Mouse (Mus musculus): ENCODE data around the gene Gm9837. TPM values are rescaled to one million over a fixed set of nuclear protein-coding genes. Genes with fewer than 3 reads are reported as not detected.

The Gm9837 gene
- total RNA-seq, 1 experiment from 2014 or later, result not detected

- no peak for ATAC-seq (ENCODE audit: extremely low read depth, insufficient number of reproducible peaks, low FRiP score, poor library complexity, severe bottlenecking)
These were observed 19.1 kb upstream of the Gm9837 start for GRCm38 (mm10) chr11:53489421-53489820.

DNA sequence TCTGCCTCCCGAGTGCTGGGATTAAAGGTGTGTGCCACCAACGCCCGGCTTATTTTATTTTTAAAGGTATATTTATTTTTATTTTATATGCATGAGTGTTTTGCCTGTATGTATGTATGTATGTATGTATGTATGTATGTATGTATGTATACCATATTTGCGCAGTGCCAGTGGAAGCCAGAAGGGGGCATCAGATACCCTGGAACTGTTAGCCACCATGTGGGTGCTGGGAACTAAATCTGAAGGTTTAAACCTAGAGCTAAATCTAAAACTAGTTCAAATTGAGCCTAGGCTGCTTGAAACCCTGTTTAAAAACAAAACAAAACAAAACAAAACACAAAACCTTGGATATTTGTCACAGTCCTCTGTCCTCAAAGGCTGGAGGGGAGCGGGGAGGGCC, 18.7 kb upstream of the Gm9837 start:
- ATAC-seq (ENCODE audit: extremely low read depth, insufficient number of reproducible peaks, low FRiP score, poor library complexity, severe bottlenecking), result no peak

- ATAC-seq (ENCODE audit: extremely low read depth, insufficient number of reproducible peaks, low FRiP score, poor library complexity, severe bottlenecking), result no peak
These were observed 16.7 kb upstream of the Gm9837 start for GRCm38 (mm10) chr11:53486822-53487594.

- ATAC-seq (ENCODE audit: extremely low read depth, insufficient number of reproducible peaks, low FRiP score, poor library complexity, severe bottlenecking), result no peak
These were observed 16.1 kb upstream of the Gm9837 start for GRCm38 (mm10) chr11:53486351-53486750.

DNA sequence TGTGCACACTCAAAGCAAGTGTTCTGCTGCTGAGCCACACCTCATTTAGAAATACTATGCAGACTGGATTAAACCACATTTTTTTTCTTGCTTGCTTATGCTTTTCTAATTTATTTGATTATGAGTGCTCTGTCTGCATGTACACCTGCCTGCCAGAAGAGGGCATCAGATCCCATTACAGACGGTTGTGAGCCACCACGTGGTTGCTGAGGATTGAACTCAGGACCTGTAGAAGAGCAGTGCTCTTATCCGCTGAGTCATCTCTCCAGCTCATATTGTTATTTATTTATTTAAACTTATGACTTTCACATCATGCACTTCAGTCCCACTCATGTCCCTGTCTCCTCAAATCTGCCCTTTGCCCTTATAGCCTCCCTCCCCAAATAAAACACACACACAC, 15.4 kb upstream of the Gm9837 start:
- ATAC-seq (ENCODE audit: extremely low read depth, insufficient number of reproducible peaks, low FRiP score, poor library complexity, severe bottlenecking), result no peak

DNA sequence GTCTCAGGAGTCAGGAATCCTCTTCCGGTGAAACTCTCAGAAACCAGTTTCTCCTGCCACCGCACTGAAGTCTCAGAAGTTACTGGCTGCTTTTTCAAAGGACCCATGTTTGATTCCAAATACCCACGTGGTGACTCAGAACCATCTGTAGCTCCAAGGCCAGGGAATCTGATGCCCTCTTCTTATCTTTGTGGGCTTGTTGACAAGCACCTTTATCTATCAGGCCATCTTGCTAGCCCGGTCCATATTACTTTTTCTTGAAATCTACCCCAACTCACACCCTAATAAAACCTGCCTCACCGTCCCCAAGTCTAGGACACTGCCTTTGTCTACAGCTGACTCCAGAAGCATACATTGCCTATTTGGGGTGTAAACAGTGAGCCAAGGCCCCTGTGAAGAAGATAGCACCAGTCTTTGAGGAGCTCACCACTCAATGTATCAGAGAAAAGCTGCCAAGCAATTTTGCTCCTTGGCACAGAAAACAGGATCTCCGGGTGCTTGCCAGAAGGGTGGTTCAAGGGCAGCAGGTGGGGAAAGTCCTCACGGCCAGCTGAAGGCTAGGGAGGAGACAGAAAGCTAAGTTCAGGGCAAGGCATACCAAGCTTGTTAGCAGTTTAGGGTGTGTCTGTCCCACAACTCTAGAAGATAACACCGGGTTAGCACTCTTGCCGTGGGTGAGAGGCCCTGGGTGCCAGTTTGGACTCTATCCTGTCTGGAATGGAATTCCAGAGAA, 13.0 kb upstream of the Gm9837 start:
- ATAC-seq (ENCODE audit: extremely low read depth, insufficient number of reproducible peaks, low FRiP score, poor library complexity, severe bottlenecking), result no peak

DNA sequence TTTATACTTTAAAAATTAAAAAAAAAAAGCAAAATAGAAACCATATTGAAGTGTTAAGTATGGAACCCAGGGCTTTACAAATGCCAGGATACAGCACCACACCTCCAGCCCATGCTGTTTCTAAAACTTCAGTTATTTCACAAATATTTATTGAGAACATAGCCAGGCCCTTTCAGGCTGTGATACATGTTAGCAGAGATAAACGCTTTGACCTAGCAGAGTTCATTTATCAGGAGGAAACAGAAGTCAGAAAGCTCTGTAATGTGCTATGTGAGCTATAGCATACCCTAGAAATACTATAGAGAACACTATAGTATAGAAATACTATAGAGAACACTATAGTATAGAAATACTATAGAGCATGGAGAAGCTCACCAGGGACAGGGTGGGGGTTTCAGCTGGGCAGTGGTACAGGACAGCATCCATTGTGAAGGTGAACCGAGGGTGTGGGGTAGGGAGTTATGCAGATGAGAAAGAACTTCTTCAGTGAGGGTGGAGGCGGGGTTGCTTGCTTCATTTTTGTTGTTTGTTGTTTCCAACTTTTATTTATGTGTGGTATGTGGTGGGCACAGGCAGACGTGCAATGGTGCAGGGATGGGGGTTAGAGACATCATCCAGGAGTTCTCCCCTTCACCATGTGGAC, 10.9 kb upstream of the Gm9837 start:
- ATAC-seq (ENCODE audit: extremely low read depth, insufficient number of reproducible peaks, low FRiP score, poor library complexity, severe bottlenecking), result no peak

DNA sequence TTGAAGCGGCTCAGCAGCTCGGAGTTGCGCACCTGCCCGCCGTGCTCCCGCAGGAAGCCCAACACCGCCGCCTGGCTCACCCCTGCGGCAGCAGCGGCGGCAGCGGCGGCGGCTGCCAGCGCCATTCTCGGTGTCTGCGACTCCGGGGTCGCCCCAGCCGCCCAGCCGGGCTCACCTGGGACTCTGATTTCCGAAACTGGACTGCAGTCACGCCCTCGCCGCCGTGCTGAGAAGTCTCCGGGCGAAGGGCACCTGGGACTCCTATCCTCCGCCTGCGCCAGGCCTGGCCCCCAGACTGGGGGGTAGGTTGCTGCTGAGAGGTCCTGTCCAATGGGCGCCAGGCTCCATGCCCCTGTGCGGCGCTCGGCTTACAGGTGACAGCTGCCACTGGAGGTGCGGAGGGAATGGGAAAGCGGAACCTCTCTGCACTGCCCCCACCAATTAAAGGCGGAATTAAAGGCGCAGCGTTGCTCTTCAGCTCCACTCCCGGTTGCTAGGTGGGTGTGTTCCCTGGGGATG, 9.6 kb upstream of the Gm9837 start, which contains the start of the genes Gm9945 and Sowaha:
TSS of gene Gm9945 (plus strand) at position 384 of the 519 bp plus-strand sequence.
TSS of gene Sowaha (minus strand) at position 492 of the 519 bp plus-strand sequence.
- ATAC-seq (ENCODE audit: extremely low read depth, insufficient number of reproducible peaks, low FRiP score, poor library complexity, severe bottlenecking), result no peak

- no peak for ATAC-seq (ENCODE audit: extremely low read depth, insufficient number of reproducible peaks, low FRiP score, poor library complexity, severe bottlenecking)
These were observed 9.0 kb upstream of the Gm9837 start for GRCm38 (mm10) chr11:53479171-53479782.

- ATAC-seq (ENCODE audit: extremely low read depth, insufficient number of reproducible peaks, low FRiP score, poor library complexity, severe bottlenecking), result no peak
These were observed 8.3 kb upstream of the Gm9837 start for GRCm38 (mm10) chr11:53478383-53479170.

DNA sequence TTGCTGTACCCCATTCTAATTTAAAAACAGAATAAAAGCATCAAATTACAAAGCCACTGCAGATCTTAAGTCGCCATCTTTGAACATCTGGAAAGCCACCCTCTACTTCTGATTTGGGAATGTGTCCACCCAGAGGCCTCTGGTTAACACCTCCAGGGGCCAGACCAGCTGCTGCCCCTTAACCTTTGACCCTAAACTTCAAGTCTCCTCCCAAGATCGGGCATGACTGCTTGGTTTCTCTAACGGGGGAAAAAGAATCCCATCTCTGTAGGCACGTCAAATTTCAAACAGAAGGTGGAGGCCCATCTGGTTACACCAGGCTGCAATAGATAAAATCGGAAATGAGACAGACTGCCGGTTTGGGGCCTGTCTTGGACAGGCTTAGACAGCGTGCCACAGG, 7.6 kb upstream of the Gm9837 start:
- no peak for ATAC-seq (ENCODE audit: extremely low read depth, insufficient number of reproducible peaks, low FRiP score, poor library complexity, severe bottlenecking)

- ATAC-seq (ENCODE audit: extremely low read depth, insufficient number of reproducible peaks, low FRiP score, poor library complexity, severe bottlenecking), result no peak
These were observed 5.3 kb upstream of the Gm9837 start for GRCm38 (mm10) chr11:53475620-53476019.

DNA sequence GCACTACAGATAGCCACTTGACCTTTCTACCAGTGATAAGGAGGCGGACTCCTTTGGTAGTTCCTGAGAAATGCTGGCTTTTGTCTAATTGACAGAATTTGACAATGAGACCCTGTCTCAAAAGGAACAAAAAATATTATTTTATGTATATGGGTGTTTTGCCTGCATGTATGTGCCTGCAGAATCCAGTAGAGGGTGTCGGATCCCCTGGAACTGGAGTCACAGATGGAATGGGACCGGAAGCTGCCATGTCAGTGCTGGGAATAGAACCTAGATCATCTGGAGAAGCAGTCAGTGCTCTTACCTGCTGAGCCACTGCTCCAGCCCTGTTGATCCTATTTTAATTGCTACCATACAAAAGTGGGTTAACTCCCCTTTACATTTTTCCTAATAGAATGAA, 2.4 kb upstream of the Gm9837 start:
- no peak for ATAC-seq (ENCODE audit: extremely low read depth, insufficient number of reproducible peaks, low FRiP score, poor library complexity, severe bottlenecking)

DNA sequence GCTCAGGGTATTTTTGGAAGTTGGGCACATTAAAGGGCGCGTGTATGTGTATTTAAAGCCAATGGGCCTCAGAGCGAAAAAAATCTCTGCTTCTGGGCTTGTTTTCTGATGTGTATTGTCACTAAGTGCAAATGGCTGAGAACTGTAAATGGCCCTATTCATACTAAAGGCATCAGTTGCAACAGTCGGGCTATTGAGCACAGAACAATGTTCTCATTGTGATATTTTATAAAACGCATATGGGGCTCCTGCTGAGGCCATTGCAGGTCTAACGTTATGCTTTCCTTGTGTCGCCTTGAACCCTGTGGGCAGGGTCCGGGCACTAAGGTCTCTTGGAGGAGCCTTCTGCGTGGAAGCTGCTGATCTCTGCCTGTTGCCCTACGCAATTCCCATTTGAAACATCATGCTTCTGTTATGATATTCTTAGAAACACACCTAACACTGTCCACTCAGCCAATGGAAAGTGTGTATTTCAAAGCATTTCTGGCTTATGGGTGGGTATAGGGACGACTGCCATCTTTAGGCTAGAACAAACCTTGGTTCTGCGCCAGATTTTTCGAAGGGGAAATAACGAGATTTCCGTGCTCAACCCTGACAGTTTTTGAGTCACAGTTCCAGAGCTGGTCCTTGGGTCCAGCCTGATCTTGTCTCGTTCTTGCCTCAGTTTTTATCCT, 848 bp downstream of the Gm9837 start:
- ATAC-seq (ENCODE audit: extremely low read depth, insufficient number of reproducible peaks, low FRiP score, poor library complexity, severe bottlenecking), result no peak

DNA sequence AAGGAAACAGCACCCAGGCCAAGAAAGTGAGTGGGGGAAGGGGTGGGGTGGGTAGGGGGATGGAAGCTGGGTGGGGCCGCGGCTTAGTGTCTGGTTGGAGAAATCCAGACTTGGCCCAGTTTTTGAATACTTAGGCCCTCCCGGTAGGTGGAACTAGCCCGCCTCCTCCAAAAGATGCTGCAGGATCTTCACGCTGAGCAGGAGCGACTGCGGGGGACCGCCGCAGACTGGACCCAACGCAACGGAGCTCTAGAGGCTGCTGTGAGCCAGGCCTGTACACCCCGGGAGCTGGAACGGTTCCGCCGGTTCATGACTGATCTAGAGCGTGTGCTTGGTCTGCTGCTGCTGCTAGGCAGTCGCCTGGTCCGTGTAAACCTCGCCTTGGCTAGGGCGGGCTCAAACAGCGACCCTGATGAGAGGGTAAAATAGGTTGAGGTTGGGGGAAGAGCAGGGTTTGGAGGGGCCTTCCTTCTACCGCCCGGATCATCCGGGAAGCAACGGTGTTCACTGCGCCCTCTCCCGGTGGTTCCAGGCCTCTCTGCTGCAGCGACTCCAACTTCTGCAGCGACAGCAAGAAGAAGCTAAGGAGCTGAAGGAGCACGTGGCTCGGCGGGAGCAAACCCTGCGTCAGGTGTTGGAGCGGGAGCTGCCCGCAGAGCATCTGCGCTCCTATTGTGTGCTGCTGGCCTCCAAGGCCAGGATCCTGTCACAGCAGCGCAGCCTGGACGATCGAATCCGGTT, 3.9 kb downstream of the Gm9837 start:
- no peak for ATAC-seq (ENCODE audit: extremely low read depth, insufficient number of reproducible peaks, low FRiP score, poor library complexity, severe bottlenecking)

- ATAC-seq (ENCODE audit: extremely low read depth, insufficient number of reproducible peaks, low FRiP score, poor library complexity, severe bottlenecking), result no peak
These were observed 6.5 kb downstream of the Gm9837 start for GRCm38 (mm10) chr11:53463551-53464424.
